In the genomic region with DNA sequence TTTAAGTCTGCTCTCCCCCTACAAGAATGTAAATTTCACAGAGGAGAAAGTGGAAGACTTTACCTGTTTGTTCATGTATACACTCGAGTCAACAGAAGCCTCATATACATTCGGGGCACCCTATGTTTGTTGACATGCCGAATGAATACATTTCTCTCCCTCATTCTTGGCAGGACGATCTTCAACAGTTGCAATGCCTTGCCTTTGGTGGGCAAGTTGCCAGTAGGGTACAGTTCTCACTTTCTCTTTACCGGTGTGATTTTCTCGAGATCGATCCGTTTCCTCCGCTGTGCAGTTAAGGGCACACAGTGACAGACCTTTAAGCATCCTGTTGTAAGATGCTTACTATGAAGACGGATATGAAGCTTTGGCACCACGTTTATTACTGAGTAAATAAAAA, we compare ENCODE assay signal across 11 mouse cellular contexts. TPM values are rescaled to one million over a fixed set of nuclear protein-coding genes. Genes with fewer than 3 reads are reported as not detected.
DNase-seq lines count a peak whose midpoint lies in the region; ATAC-seq lines count a peak whose summit lies in the region.
"Had no signal": no experiment of that assay in that cellular context is flagged by ENCODE, and none has a peak within 500 bp of the region (broad histone marks: within the 10 kb centered on the region; RNA-seq: fewer than 3 reads in every experiment).

No protein-coding gene starts in this region.

- peaks cover 13% of the 10 kb centered on the region; the same call in 1 of the 2 replicates for H3K4me1 ChIP-seq in hindbrain, embryonic 15.5 days (replicated peaks)
- H3K4me1 ChIP-seq in hindbrain, embryonic 13.5 days (replicated peaks) = peaks cover 10% of the 10 kb centered on the region
- H3K4me1 ChIP-seq in embryonic facial prominence, embryonic 10.5 days = peaks cover 17% of the 10 kb centered on the region; the same call in 1 of the 2 replicates

- H3K9ac ChIP-seq in hindbrain, embryonic 15.5 days = no peak overlapping the region
- H3K9ac ChIP-seq in hindbrain, embryonic 13.5 days = no peak overlapping the region
- H3K9ac ChIP-seq: limb, embryonic 13.5 days had no signal

- H3K4me3 ChIP-seq in hindbrain, embryonic 15.5 days = no peak overlapping the region
- H3K4me3 ChIP-seq in hindbrain, embryonic 13.5 days = no peak overlapping the region
- H3K4me3 ChIP-seq in embryonic facial prominence, embryonic 10.5 days = no peak overlapping the region

- WGBS in hindbrain, embryonic 15.5 days = 69% methylated on average over 11 of the region's 11 CpGs
- WGBS in hindbrain, embryonic 13.5 days = 76% methylated on average over 11 of the region's 11 CpGs
- WGBS in embryonic facial prominence, embryonic 10.5 days = 84% methylated on average over 11 of the region's 11 CpGs

- H3K27ac ChIP-seq in hindbrain, embryonic 15.5 days (replicated peaks) = no peak overlapping the region
- H3K27ac ChIP-seq in hindbrain, embryonic 13.5 days = no peak overlapping the region
- no peak overlapping the region for H3K27ac ChIP-seq in embryonic facial prominence, embryonic 10.5 days (replicated peaks)
- H3K27ac ChIP-seq: limb, embryonic 13.5 days had no signal

- H3K9me3 ChIP-seq in hindbrain, embryonic 15.5 days = no peaks in the 10 kb centered on the region
- H3K9me3 ChIP-seq in hindbrain, embryonic 13.5 days = no peaks in the 10 kb centered on the region
- H3K9me3 ChIP-seq in embryonic facial prominence, embryonic 10.5 days = no peaks in the 10 kb centered on the region
- H3K9me3 ChIP-seq: limb, embryonic 13.5 days had no signal

- peaks cover 30% of the 10 kb centered on the region; the same call in 1 of the 2 replicates for H3K27me3 ChIP-seq in hindbrain, embryonic 15.5 days
- peaks cover 64% of the 10 kb centered on the region for H3K27me3 ChIP-seq in hindbrain, embryonic 13.5 days
- H3K27me3 ChIP-seq in embryonic facial prominence, embryonic 10.5 days (replicated peaks; ENCODE audit: low read depth, poor library complexity, severe bottlenecking) = peaks cover 67% of the 10 kb centered on the region

- peak; percentile 12 for DNase-seq in cerebellum, adult 11 months
- no peak for DNase-seq in cerebellum, postnatal 36 days
- DNase-seq in 3T3-L1 (ENCODE audit: low read depth, low spot score) = peak; percentile 15
- peak; percentile 11 for DNase-seq in brain, adult 2 months (ENCODE audit: low read depth, low spot score)
- no peak for DNase-seq in embryo, embryonic 11 days
- no peak for DNase-seq in embryonic facial prominence, embryonic 10.5 days (ENCODE audit: low spot score)
- DNase-seq: gastrocnemius, adult 2 months had no signal

- no peak for ATAC-seq in hindbrain, embryonic 15.5 days (ENCODE audit: low FRiP score, low read depth)
- no peak for ATAC-seq in hindbrain, embryonic 13.5 days (ENCODE audit: low FRiP score)

- H3K4me2 ChIP-seq in hindbrain, embryonic 15.5 days = peak overlapping the region; percentile 83
- H3K4me2 ChIP-seq in hindbrain, embryonic 13.5 days = no peak overlapping the region

- H3K36me3 ChIP-seq in hindbrain, embryonic 15.5 days = no peaks in the 10 kb centered on the region
- no peaks in the 10 kb centered on the region for H3K36me3 ChIP-seq in hindbrain, embryonic 13.5 days
- H3K36me3 ChIP-seq in embryonic facial prominence, embryonic 10.5 days (replicated peaks) = no peaks in the 10 kb centered on the region
- H3K36me3 ChIP-seq: G1E; limb, embryonic 13.5 days had no signal

RNA-seq across cellular contexts. Expression of gene Pcgf5, which starts 2.1 kb away (rescaled TPM):
- 9.5 and 9.6 TPM in 2 replicates for polyA plus RNA-seq in hindbrain, embryonic 15.5 days (2015; fragmentation: Nextera tagmentation; extraction: Ambion mirVana)
- 8.1 and 9.2 TPM in 2 replicates for polyA plus RNA-seq in hindbrain, embryonic 13.5 days (2015; fragmentation: Nextera tagmentation; extraction: Ambion mirVana)
- polyA plus RNA-seq in embryonic facial prominence, embryonic 10.5 days (2016; fragmentation: Nextera tagmentation; extraction: Ambion mirVana) = 7.1 and 7.9 TPM in 2 replicates

Comparison
In these comparisons a context has a peak if more than half of its experiments do, and no peak if none do; other contexts are left out.
1. DNase-seq: peak in cerebellum, adult 11 months (single experiment), 3T3-L1 (single experiment) and brain, adult 2 months (single experiment); none in cerebellum, postnatal 36 days (0 of 2), embryo, embryonic 11 days (single experiment) and embryonic facial prominence, embryonic 10.5 days (single experiment).